Mouse (Mus musculus) liver, embryonic 11.5 days (tissue): ENCODE results near the gene Ndufaf2. TPM values are rescaled to one million over a fixed set of nuclear protein-coding genes. Genes with fewer than 3 reads are reported as not detected.

ENCODE experiments used
- ATAC-seq: fragments of 200-750 bp; cut with Nextera tagmentation; replicated peaks from 2 replicates; pipeline ENCODE4 v1.8.0; 2017; ENCODE audit warnings: moderate number of reproducible peaks, mild to moderate bottlenecking, moderate TSS enrichment, moderate library complexity; ENCODE audit not compliant: low FRiP score
- DNase-seq: peaks from one replicate; pipeline ENCODE4 v3.0.0-alpha.2; 2017; ENCODE audit warnings: low spot score
- H3K27ac ChIP-seq: fragments of 300-500 bp; sonication (generic); 2 replicates; pipeline ENCODE4 v1.5.1; 2014; ENCODE audit warnings: mild to moderate bottlenecking, low read depth, low read length, control low read depth
- H3K27me3 ChIP-seq: fragments of 300-500 bp; sonication (generic); replicated peaks from 2 replicates; pipeline ENCODE4 v1.6.1; 2014; ENCODE audit warnings: low read length, mixed read lengths; ENCODE audit not compliant: control insufficient read depth, insufficient read depth
- H3K36me3 ChIP-seq: fragments of 300-500 bp; sonication (generic); 2 replicates; pipeline ENCODE4 v1.6.1; 2014; ENCODE audit warnings: mild to moderate bottlenecking, low read length, moderate library complexity, mixed read lengths; ENCODE audit not compliant: control insufficient read depth, insufficient read depth
- H3K4me1 ChIP-seq: fragments of 300-500 bp; sonication (generic); replicated peaks from 2 replicates; pipeline ENCODE4 v1.6.1; 2014; ENCODE audit warnings: low read length, mixed read lengths; ENCODE audit not compliant: control insufficient read depth, insufficient read depth
- H3K4me2 ChIP-seq: fragments of 300-500 bp; sonication (generic); 2 replicates; pipeline ENCODE4 v1.6.1; 2014; ENCODE audit warnings: mild to moderate bottlenecking, control low read depth, moderate library complexity
- H3K4me3 ChIP-seq: fragments of 300-500 bp; sonication (generic); 2 replicates; pipeline ENCODE4 v1.5.1; 2014; ENCODE audit warnings: low read depth, low read length, control low read depth
- H3K9ac ChIP-seq: fragments of 300-500 bp; sonication (generic); 2 replicates; pipeline ENCODE4 v1.6.1; 2014; ENCODE audit warnings: low read depth, low read length, control low read depth
- H3K9me3 ChIP-seq: fragments of 300-500 bp; sonication (generic); 2 replicates; pipeline ENCODE4 v1.6.1; 2016; ENCODE audit warnings: low read length, inconsistent platforms, mixed read lengths; ENCODE audit not compliant: control insufficient read depth
- WGBS: fragments of 180-500 bp; shearing (Covaris S2); extraction: QIAGEN DNeasy Blood & Tissue Kit; methylation state at CpG from one replicate; pipeline ENCODE4 v1.1.7; 2014; 5-methylcytosine and 5-hydroxymethylcytosine counted together
- polyA plus RNA-seq: library from polyadenylated mRNA; unstranded; fragments of >200 nt; fragmentation: Nextera tagmentation; extraction: Ambion mirVana; gene quantifications from 2 replicates; pipeline ENCODE4 v1.2.1, GENCODE M21; 2014

Ndufaf2 gene
- polyA plus RNA-seq, 1 experiment from 2014 or later: 88.3 TPM

DNA sequence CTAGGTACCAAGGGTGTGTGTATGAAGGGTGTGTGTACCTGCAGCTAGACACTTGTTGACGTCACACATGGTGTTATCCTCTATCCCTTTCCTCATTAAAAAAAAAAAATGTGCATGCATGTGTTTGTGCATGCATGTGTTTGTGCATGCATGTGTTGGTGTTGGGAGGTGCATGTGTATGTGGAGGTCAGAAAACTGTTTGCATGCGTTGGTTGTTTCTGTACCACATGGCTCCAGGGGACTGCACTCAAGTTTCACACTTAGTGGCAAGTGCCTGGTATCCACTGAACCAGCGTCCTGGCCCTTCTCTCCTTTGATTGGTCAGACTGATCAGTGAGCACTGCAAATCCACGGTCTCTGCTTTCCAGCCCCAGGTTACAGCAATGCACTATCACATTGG lies 71.7 kb downstream of the Ndufaf2 start:
- H3K27ac ChIP-seq: no peak overlapping the region
- H3K9ac ChIP-seq: no peak overlapping the region
- no peaks in the 10 kb centered on the region for H3K36me3 ChIP-seq
- H3K4me2 ChIP-seq: no peak overlapping the region
- DNase-seq (no peak), ATAC-seq (no peak)
- no peaks in the 10 kb centered on the region for H3K4me1 ChIP-seq
- H3K9me3 ChIP-seq: no peaks in the 10 kb centered on the region
- no peak overlapping the region for H3K4me3 ChIP-seq
- 82% methylated on average over 4 of the region's 4 CpGs for WGBS
- H3K27me3 ChIP-seq: no peaks in the 10 kb centered on the region

DNA sequence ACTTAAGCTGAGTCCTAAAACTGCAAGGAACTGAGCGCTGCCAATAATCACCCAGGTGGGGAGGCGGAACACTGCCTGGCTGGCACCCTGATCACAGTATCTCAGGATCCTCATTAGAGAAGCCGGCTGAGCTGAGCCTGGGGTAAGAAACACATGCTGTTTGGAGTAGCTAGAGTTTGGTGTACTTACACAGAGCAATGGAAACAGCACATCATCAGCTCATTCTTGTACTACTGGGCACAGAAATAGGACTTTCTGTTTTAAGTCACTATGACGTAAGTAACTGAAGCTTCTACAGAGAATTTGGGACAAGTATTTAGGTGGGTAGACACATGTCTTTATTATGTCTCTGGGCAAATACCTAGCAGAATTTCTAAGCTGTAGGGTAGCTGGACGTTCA lies 72.4 kb downstream of the Ndufaf2 start:
- Histone ChIP-seq H3K36me3 (no peaks in the 10 kb centered on the region), H3K27me3 (no peaks in the 10 kb centered on the region), H3K27ac (no peak overlapping the region), H3K9ac (no peak overlapping the region), H3K4me1 (no peaks in the 10 kb centered on the region), H3K9me3 (no peaks in the 10 kb centered on the region), H3K4me2 (no peak overlapping the region), H3K4me3 (no peak overlapping the region)
- ATAC-seq (no peak), DNase-seq (no peak)
- WGBS: 84% methylated on average over 5 of the region's 5 CpGs

DNA sequence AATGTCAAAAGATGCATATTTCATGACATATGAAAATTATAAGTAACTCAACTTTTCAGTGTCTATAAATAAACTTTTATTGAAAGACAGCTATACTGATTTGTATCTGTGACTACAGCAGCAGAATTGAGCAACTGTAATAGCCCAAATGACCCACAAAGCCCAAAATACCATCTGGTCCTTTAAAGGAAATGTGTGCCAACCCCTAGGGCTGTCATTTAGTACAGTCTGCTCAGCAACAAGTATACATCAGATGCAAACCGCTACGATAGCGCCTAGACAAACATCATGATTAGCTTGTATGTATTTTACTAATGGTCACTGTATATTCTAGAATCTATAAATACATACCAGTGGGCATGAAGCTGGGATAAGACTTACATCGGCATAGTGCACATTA lies 74.3 kb downstream of the Ndufaf2 start:
- WGBS: 90% methylated on average over 4 of the region's 4 CpGs
- no peak overlapping the region for H3K27ac ChIP-seq
- no peak for ATAC-seq

DNA sequence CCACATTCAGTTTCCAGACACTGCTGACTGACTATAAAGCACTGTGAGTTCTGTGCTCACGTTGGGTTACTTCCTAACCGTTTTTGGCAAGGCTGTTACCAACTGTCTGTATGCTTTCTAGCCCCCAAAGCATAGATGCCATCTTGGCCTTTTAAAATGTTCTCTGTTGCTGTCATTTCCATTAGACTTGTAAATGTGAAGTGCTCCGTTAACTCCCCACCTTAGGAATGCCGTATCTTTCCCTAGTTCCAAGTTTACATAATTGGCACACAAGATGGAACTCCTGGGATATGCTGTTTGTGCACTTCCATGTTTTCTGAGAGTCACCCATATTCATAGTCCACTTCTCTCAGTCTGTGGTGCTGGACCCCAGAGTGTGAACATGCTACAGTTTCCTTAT lies 80.5 kb downstream of the Ndufaf2 start:
- Histone ChIP-seq H3K27ac (no peak overlapping the region), H3K9ac (no peak overlapping the region), H3K4me3 (no peak overlapping the region), H3K4me2 (no peak overlapping the region), H3K4me1 (no peaks in the 10 kb centered on the region), H3K9me3 (no peaks in the 10 kb centered on the region), H3K36me3 (no peaks in the 10 kb centered on the region), H3K27me3 (no peaks in the 10 kb centered on the region)
- DNase-seq (no peak), ATAC-seq (no peak)
- WGBS: 88% methylated on average over 4 of the region's 4 CpGs

More for the DNA sequence above, 74.3 kb downstream of the Ndufaf2 start:
- Histone ChIP-seq H3K36me3 (no peaks in the 10 kb centered on the region), H3K4me3 (no peak overlapping the region), H3K27me3 (no peaks in the 10 kb centered on the region), H3K4me1 (no peaks in the 10 kb centered on the region), H3K4me2 (no peak overlapping the region), H3K9me3 (no peaks in the 10 kb centered on the region), H3K9ac (no peak overlapping the region)
- no peak for DNase-seq

DNA sequence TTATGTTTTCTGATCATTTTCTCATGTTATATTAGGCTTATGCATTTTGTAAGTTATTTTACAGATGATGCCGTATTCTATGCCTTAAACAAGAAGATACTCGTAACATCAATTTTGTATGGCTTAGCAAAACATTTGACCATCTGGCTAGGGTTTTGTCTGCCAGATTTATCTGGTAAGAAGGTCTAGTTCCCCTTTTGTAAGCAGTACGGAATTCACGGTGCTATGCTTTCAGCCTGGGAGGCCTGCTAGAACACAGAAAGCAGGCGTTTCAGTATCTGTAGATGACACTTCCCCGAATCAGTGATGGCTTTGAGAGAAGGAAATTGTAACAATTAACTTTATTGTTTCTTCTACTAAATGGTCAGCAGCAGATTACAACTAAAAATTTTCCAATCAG lies 80.9 kb downstream of the Ndufaf2 start:
- no peaks in the 10 kb centered on the region for H3K9me3 ChIP-seq
- H3K36me3 ChIP-seq: no peaks in the 10 kb centered on the region
- WGBS: 74% methylated on average over 6 of the region's 6 CpGs
- no peaks in the 10 kb centered on the region for H3K27me3 ChIP-seq
- H3K27ac ChIP-seq: no peak overlapping the region
- no peak overlapping the region for H3K9ac ChIP-seq
- H3K4me2 ChIP-seq: no peak overlapping the region
- H3K4me1 ChIP-seq: no peaks in the 10 kb centered on the region
- H3K4me3 ChIP-seq: no peak overlapping the region
- ATAC-seq (no peak), DNase-seq (no peak)

DNA sequence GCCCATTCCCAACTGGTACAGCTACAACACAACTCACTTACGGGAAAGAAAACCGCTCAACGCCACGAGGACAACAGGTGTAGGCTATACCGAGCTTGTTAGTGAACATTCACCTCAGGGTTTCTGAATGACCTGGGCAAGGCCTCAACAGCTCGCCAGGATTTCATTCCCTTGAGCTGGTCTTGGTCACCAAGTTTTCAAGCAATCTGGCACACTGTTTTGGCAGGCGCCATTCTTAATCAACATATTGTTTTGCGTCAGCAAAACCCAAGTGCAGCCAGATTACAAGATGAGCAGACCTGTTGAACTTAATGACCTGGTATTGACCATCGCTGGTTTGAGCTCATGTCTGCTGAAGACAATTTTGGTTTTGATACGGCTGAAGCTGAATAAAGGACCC lies 88.3 kb downstream of the Ndufaf2 start:
- H3K9me3 ChIP-seq: no peaks in the 10 kb centered on the region
- 0 out of 2 replicates have a peak, but pooled peaks cover 3% of the 10 kb centered on the region for H3K4me1 ChIP-seq
- WGBS: 92% methylated on average over 10 of the region's 10 CpGs
- H3K9ac ChIP-seq: no peak overlapping the region
- DNase-seq (no peak), ATAC-seq (no peak)
- H3K4me2 ChIP-seq: no peak overlapping the region
- no peaks in the 10 kb centered on the region for H3K27me3 ChIP-seq
- H3K27ac ChIP-seq: no peak overlapping the region
- no peaks in the 10 kb centered on the region for H3K36me3 ChIP-seq
- H3K4me3 ChIP-seq: no peak overlapping the region

DNA sequence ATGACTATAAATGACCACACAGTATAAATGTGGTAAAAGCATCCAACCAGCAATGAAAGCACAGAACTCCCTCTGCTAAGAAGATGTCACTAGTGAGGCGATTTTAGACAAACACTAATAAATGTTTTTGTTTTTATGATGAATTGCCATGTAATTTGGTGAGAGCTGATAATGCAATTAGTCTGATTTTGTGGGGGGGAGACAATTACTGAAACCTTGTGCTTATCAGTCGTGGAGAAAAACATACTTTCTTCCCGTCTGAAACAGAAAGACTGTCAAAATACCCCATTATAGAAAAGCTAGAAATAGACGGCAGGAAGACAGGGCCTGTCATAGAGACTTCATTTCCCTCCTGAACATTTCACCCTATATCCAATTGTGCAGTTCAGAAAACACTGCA lies 89.3 kb downstream of the Ndufaf2 start:
- H3K27ac ChIP-seq: no peak overlapping the region
- no peaks in the 10 kb centered on the region for H3K36me3 ChIP-seq
- H3K4me1 ChIP-seq: 0 out of 2 replicates have a peak, but pooled peaks cover 3% of the 10 kb centered on the region
- 48% methylated on average over 4 of the region's 4 CpGs for WGBS
- no peak overlapping the region for H3K9ac ChIP-seq
- DNase-seq: no peak
- no peak for ATAC-seq
- H3K4me3 ChIP-seq: no peak overlapping the region
- H3K4me2 ChIP-seq: no peak overlapping the region
- H3K27me3 ChIP-seq: no peaks in the 10 kb centered on the region
- H3K9me3 ChIP-seq: no peaks in the 10 kb centered on the region

DNA sequence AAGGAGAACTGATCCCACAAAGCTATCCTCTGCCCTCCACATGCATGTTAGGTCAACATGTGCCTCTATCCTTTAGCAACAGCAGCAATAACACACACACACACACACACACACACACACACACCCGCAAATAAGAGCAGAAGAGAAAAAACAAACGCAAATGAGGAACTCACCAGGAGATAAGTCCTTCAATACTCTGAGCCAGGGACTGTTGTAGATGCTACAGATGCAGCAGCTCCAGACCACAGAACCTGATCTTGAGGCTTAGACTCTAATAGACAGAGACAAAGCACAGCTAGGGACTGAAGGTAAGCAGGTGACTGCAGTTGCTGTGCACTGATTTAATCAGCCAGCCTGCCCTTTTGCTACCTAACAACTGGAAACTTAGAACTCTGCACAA lies 92.4 kb downstream of the Ndufaf2 start:
- 35% methylated on average over 2 of the region's 2 CpGs for WGBS
- no peak overlapping the region for H3K4me2 ChIP-seq
- no peaks in the 10 kb centered on the region for H3K36me3 ChIP-seq
- no peaks in the 10 kb centered on the region for H3K27me3 ChIP-seq
- peaks cover 8% of the 10 kb centered on the region; the same call in 1 of the 2 replicates for H3K4me1 ChIP-seq
- ATAC-seq (no peak), DNase-seq (no peak)
- H3K4me3 ChIP-seq: no peak overlapping the region
- H3K9me3 ChIP-seq: no peaks in the 10 kb centered on the region
- no peak overlapping the region for H3K27ac ChIP-seq
- no peak overlapping the region for H3K9ac ChIP-seq

DNA sequence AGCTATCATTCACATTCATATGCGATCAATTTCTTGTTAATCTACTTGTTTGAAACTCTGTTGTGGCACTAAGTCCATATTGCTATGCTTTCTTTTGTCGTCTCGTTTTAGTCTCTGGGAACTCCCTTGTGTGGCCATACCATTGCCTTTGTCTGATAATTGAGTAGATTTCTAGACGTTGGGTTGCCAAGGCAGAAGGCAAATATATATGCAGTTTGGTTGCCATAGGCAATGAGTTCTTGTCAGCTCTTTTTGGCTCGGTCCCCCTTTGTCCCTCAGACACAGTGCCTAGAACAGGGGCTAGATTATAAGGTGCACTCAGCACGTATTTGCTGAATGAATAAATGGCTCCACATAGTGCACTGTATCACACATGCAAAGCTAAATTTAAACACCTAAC lies 94.1 kb downstream of the Ndufaf2 start:
- Histone ChIP-seq H3K27ac (no peak overlapping the region), H3K36me3 (no peaks in the 10 kb centered on the region), H3K4me2 (no peak overlapping the region), H3K9ac (no peak overlapping the region), H3K27me3 (no peaks in the 10 kb centered on the region), H3K4me1 (peaks cover 8% of the 10 kb centered on the region; the same call in 1 of the 2 replicates), H3K4me3 (no peak overlapping the region), H3K9me3 (no peaks in the 10 kb centered on the region)
- DNase-seq (no peak), ATAC-seq (no peak)
- WGBS: 83% methylated on average over 6 of the region's 6 CpGs
